In the genomic region with DNA sequence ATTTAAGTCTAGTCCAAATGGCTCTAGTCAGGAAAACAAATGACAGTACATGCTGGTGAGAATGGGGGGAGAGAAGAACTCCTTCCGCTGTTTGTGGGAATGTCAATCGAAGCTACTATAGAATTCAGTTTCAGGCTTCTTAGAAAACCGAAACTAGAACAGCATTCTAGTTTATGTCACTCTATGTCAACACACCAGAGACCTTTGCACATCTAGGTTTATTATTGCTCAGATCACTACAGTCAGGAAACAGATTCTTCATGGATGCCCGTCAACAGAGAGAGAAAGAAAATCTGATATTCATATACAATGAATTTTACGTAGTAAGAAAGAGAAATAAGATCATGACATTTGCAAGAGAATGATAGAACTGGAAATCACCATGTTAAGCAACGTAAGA, we compare ENCODE assay signal across 23 mouse cellular contexts.
"Had no signal": no experiment of that assay in that cellular context is flagged by ENCODE, and none has a peak within 500 bp of the region (broad histone marks: within the 10 kb centered on the region; RNA-seq: fewer than 3 reads in every experiment).

No protein-coding gene starts in this region.

- H3K4me2 ChIP-seq: heart, embryonic 12.5 days; hindbrain, embryonic 13.5 days; hindbrain, embryonic 15.5 days; limb, embryonic 13.5 days; limb, embryonic 15.5 days; liver, embryonic 12.5 days had no signal

- H3K4me3 ChIP-seq: gastrocnemius, adult 2 months; heart, embryonic 10.5 days; heart, embryonic 12.5 days; hindbrain, embryonic 13.5 days; hindbrain, embryonic 15.5 days; layer of hippocampus, adult 2 months; left cerebral cortex, adult 2 months; limb, embryonic 13.5 days; limb, embryonic 15.5 days; liver, embryonic 12.5 days had no signal

- H3K36me3 ChIP-seq: heart, embryonic 10.5 days; heart, embryonic 12.5 days; hindbrain, embryonic 13.5 days; hindbrain, embryonic 15.5 days; limb, embryonic 13.5 days; limb, embryonic 15.5 days; liver, embryonic 12.5 days had no signal

- H3K27me3 ChIP-seq: heart, embryonic 12.5 days; hindbrain, embryonic 13.5 days; hindbrain, embryonic 15.5 days; limb, embryonic 13.5 days; limb, embryonic 15.5 days; liver, embryonic 12.5 days had no signal

- H3K27ac ChIP-seq: gastrocnemius, adult 2 months; heart, embryonic 10.5 days; hindbrain, embryonic 13.5 days; hindbrain, embryonic 15.5 days; hindbrain, postnatal 0 days; layer of hippocampus, adult 2 months; left cerebral cortex, adult 2 months; limb, embryonic 13.5 days; limb, embryonic 15.5 days; liver, embryonic 12.5 days; liver, embryonic 14.5 days had no signal

- H3K9ac ChIP-seq: heart, embryonic 12.5 days; hindbrain, embryonic 13.5 days; hindbrain, embryonic 15.5 days; limb, embryonic 13.5 days; limb, embryonic 15.5 days; liver, embryonic 12.5 days; liver, embryonic 14.5 days had no signal

- ATAC-seq: forebrain, embryonic 16.5 days; hindbrain, postnatal 0 days; liver, embryonic 12.5 days had no signal

- H3K9me3 ChIP-seq: heart, embryonic 10.5 days; heart, embryonic 12.5 days; hindbrain, embryonic 13.5 days; hindbrain, embryonic 15.5 days; limb, embryonic 13.5 days; limb, embryonic 15.5 days; liver, embryonic 12.5 days had no signal

- H3K4me1 ChIP-seq: heart, embryonic 10.5 days; heart, embryonic 12.5 days; hindbrain, embryonic 13.5 days; hindbrain, embryonic 15.5 days; limb, embryonic 13.5 days; limb, embryonic 15.5 days; liver, embryonic 12.5 days had no signal

- DNase-seq: gastrocnemius, adult 2 months; gastrocnemius, postnatal 10 days; gastrocnemius, postnatal 36 days; heart, adult 18-20 months; heart, postnatal 10 days; kidney, adult 18-20 months; kidney, adult 8-10 months; kidney, postnatal 10 days; kidney, postnatal 25 days; kidney, postnatal 4 days; left cerebral cortex, postnatal 4 days had no signal
